Mouse (Mus musculus): ENCODE results near the gene Lasp1. TPM values are rescaled to one million over a fixed set of nuclear protein-coding genes. Genes with fewer than 3 reads are reported as not detected.
A peak's percentile ranks its signal among the peaks of the same experiment; 100 is the strongest.

The Lasp1 gene
- total RNA-seq, 2 experiments from 2014 or later, result 73.3 to 74.4 TPM

- no peak for DNase-seq
These were observed 13.0 kb downstream of the Lasp1 start for GRCm38 (mm10) chr11:97811569-97812362.

- DNase-seq, result no peak
These were observed 13.7 kb downstream of the Lasp1 start for GRCm38 (mm10) chr11:97812491-97812921.

GRCm38 (mm10) chr11:97813085-97813484 is 14.3 kb downstream of the Lasp1 start:
- DNase-seq, result no peak

DNA sequence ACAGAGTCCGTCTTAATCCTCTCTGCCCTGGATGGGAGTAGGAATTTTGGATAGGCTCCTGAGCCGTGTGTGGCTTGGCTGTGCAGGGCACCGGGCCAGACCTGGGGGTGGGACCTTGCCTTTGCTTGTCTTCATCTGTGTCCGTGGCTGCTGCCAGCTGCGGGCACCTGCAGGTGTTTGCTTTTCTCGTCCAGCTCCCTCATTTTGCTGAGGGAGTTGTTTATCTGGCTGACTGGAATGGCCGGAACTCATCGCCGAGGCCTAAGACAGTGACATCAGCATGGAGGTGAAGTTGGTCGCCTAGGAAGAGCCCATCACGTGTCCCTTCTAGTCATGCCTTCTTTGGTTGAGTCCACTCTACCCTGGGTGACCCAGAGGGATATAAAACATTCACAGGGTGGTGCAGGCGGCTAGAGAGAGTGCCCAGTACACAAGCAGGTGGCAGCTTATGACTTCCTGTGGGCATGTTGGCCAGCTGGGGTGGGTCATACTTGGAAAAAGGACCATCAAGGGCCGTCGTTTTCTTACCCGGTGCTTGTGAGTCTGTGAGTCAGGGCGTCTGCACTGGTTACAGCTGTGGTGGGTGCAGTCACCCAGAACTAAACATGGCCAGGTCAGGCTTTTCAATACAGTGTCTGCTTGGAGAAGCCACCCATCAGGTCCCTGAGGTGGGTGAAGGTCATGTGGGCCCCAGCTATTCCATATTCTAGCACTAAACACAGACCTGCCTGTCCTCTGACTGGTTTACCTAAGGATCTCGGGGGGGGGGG is 15.1 kb downstream of the Lasp1 start:
- no peak for DNase-seq

GRCm38 (mm10) chr11:97815736-97816135 is 16.9 kb downstream of the Lasp1 start:
- DNase-seq, result no peak

- DNase-seq, result no peak
These were observed 17.4 kb downstream of the Lasp1 start for GRCm38 (mm10) chr11:97816176-97816575.

GRCm38 (mm10) chr11:97816916-97817315 is 18.1 kb downstream of the Lasp1 start:
- DNase-seq, result no peak

GRCm38 (mm10) chr11:97817379-97817778 is 18.6 kb downstream of the Lasp1 start:
- DNase-seq, result peak; percentile 60

DNA sequence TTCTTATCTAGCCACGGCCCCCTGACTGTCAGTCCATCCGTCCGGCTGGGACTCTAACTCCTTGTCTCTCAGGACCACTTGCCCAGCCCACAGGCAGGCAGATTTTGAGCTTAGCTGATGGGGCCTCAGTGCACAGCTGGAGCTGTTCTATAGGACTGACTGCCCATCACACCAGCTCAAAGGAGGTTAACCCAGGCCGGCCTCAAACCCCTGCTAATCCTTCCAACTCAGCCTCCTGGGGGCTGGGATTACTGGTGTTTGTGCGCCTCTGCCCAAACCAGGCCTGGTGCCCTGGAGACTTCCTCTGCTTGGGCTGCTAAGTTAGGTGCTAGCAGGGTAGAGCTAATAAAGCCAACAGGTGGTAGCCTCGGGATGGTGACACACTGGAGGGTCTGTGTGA is 19.2 kb downstream of the Lasp1 start:
- no peak for DNase-seq

GRCm38 (mm10) chr11:97818571-97818970 is 19.8 kb downstream of the Lasp1 start:
- peak; percentile 62 for DNase-seq

DNA sequence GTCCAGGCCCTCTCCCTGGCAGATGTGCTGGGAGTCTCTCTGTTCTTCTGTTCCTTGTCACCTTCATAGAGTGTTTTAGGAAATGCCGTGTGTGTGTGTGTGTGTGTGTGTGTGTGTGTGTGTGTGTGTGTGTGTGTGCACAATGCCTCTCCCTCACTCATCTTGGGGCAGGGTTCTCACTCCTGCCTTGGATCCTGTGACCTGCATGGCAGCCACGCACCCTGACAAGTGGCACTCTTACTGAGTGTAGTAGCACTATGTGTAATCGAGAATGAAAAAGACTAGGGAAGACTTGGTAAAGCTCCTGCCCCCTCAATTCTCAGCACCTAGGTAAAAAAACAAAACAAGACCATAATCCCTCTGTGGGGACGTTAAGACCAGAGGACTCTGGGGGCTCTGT is 20.3 kb downstream of the Lasp1 start:
- DNase-seq, result no peak

- DNase-seq, result no peak
These were observed 21.1 kb downstream of the Lasp1 start for GRCm38 (mm10) chr11:97819923-97820322.

GRCm38 (mm10) chr11:97820840-97821239 is 22.0 kb downstream of the Lasp1 start:
- peak; percentile 68 for DNase-seq

- no peak for DNase-seq
These were observed 22.7 kb downstream of the Lasp1 start for GRCm38 (mm10) chr11:97821401-97822064.

- DNase-seq, result peak; percentile 66
These were observed 24.2 kb downstream of the Lasp1 start for GRCm38 (mm10) chr11:97822840-97823603.

- no peak for DNase-seq
These were observed 25.4 kb downstream of the Lasp1 start for GRCm38 (mm10) chr11:97824168-97824567.

- no peak for DNase-seq
These were observed 26.1 kb downstream of the Lasp1 start for GRCm38 (mm10) chr11:97824895-97825294.

- no peak for DNase-seq
These were observed 26.5 kb downstream of the Lasp1 start for GRCm38 (mm10) chr11:97825295-97825694.

DNA sequence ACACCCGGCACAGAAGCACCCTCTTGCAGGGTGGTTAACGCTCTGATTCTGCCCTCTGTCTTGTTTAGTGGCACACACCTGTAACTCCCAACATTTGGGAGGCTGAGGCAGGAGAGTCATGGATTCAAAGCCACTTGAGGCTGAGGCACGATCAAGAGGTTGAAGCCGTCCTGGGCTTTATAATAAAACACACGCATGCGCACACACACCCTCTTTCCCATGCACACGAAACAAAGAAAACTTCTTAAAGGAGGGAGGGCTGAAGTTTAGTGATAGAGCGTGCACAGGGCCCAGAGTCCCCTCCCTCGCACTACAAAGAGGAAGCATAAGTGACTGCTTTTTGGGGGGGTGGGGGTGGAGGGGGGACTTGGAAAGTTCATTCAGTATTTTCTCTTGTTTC is 27.2 kb downstream of the Lasp1 start:
- DNase-seq, result no peak

DNA sequence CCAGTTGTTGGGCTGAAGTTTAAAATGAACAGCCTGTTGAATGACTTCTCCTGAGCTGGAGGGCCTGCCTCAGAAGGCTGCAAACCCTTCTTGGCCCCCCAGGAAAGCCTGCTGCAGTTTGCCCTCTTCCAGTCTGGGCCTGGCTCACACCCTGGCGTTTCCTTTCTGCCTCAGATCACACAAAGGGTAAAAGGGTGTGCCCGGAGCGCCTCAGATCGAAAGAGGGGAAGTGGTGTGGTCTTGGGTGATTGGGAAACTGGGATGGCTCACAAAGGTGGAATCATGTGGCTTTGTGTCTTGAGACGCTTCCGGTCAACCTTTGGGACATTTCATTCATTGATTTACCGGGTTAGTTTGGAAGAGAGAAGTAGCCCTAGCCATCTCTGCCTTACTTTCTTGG is 27.6 kb downstream of the Lasp1 start:
- DNase-seq, result no peak

- no peak for DNase-seq
These were observed 28.9 kb downstream of the Lasp1 start for GRCm38 (mm10) chr11:97827654-97828053.

- DNase-seq, result no peak
These were observed 30.6 kb downstream of the Lasp1 start for GRCm38 (mm10) chr11:97829365-97829764.

Data from heart, postnatal 4 days (tissue).